Mouse (Mus musculus) kidney, adult 8-10 months (tissue): ENCODE data around the gene Runx1.
A peak's percentile ranks its signal among the peaks of the same experiment; 100 is the strongest.

Experiments used
- DNase-seq, 2 experiments: peaks; one replicate each; pipeline ENCODE4 v3.0.0; 2022

The Runx1 gene

DNA sequence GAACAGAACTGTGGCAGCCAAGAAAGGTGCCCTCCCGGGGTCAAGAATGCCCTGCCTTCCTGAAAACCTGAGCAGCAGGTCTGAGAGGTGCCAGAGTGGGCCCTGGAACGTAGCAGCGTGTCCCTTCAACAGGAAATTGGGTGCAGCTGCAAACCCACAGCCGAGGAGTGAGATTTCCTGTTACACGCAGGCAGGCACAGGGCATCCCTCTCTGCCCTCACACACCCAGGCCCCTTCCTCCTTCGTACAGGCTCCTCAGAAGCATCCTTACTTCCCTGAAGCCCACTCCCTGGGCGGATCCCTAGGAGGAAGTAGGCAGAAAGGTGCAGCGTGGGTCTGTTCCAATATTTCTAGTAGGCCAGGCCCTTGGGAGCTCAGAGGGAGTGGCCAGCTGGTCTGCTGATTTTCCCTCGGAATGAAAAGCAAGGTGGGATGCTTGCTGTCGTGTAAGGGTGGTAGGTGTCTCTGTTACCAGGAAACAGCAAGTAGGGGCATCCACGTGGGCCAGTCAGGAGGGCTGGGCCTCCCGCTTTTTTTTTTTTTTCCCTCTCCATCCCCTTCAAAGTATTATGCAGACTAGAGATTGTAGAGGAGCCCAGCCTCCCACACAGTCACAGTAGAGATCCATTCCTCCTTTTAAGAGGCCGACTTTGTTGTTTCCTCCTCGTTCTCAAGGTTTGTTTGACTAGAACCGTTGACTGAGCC, 181.1 kb downstream of the Runx1 start:
- no peak for DNase-seq

DNA sequence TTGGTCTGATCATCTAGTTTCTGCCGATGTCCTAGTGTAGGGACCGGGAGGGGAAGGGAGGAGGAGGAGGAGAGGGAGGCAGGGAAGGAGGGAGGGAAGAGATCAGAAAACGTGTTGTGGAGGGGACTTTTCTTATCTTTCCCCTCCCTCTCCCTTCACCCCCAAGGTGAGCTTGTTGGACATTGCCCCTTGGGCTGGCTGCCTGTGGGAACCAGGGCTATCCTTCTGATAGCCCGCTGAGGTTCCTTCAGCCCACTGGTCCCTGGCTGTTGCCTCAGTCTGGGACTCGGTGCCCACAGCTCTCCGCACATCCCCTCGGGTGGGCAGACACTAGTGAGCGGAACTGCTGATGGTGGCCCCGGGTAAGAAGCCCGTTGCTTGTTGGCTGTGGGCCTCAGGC, 181.6 kb downstream of the Runx1 start:
- no peak for DNase-seq

DNA sequence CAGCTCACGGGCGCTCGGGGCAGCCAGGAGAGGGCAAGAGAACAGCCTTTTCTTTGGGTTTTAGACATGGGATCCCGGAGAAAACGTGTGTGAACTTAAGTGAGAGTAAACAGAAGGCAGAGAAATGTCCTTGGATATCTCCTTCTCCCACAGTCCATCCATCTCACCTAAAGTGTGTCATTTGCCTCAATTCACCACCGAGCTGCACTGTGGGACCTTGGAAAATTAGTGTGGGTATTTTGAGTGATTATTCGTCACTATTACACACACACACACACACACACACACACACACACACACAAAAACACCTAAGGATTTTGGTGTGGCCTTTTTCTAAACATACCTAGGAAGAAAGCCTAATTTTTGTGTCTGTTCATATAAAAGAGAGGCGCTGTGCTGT, 183.7 kb downstream of the Runx1 start:
- DNase-seq = no peak

DNA sequence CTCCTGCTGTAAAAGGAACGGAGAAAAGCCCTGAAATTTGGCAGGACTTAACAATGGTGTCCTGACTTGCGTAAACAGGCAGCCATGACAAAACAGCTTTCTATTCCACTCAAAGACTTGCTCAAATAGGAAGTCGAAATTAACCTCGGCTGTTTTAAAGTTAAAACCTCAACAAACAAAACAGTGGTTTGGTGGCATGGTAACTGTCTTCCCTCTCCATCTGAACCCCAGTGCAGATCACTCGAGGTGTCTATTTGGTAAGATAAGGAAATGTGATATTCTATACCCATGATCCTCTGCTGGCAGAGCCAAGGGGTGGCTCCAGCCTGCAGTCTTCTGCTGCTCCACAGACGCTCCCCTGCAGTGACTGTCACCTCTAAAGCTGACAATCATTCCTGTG, 184.9 kb downstream of the Runx1 start:
- no peak for DNase-seq

DNA sequence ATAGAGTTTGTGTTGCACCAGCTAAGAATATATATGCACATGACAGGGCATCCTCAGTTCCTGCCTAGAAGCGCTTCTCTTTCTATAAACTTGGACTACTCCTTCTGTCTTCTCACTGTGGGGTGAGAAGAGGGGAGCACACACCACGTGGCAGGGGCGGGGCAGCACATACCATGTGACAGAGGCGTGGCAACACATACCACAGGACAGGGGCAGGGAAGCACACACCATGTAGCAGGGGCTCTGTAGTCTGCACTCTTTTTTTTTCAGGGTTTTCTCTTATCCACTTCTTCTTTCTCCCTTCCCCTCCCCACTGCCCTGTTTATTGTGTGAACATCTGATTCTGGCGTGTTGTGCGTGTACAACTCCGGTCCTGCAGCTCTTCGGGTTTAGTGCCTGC, 186.9 kb downstream of the Runx1 start:
- DNase-seq = no peak

DNA sequence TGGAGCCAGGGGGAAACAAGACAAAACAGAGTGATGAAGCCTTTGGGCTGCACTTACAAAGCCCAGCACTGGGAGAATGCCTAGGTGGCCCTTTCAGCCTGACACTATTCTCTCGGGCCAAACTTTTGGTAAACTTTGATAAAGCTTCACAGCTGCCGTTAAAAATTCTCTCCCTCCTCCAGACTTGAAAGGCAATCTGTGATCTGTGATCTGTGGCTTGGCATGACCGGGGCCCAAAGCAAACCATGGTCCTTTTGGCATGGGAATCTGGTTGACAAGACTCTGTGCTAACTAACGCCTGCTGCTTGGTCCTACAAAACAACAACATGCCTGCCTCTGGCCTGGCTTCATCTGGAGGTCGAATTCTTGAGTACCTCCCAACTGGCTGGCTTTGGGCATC, 188.9 kb downstream of the Runx1 start:
- DNase-seq = no peak

DNA sequence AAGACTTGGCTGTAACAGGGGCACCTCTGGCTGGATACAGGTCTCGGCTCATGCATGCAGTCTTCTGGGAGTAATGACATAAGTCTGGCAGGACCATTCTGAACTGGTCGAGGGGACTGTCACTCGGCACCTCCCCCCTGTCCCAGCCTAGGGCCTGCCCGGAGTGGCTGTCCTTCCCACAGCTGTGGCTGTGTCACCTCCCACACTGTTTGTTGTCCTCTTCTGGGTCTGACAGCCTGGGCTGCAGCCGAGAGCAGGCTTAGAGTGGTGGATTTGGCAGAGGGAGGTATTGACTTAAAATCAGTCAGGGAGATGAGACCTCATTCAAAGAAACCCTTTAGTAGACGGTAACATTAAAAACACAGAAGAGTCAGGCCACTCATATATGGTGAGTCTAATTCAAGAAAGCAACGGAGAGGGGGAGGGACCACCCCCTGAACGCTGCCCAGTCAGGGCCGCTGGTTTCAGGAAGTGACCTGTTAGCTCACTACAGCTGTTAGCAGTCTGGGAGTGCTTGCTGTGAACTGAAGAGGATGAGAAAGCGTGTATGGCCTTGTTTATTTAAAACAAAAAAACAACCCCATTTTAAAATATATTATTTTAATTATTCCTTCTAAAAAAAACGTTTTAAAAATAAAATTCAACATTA, 193.7 kb downstream of the Runx1 start:
- no peak for DNase-seq

DNA sequence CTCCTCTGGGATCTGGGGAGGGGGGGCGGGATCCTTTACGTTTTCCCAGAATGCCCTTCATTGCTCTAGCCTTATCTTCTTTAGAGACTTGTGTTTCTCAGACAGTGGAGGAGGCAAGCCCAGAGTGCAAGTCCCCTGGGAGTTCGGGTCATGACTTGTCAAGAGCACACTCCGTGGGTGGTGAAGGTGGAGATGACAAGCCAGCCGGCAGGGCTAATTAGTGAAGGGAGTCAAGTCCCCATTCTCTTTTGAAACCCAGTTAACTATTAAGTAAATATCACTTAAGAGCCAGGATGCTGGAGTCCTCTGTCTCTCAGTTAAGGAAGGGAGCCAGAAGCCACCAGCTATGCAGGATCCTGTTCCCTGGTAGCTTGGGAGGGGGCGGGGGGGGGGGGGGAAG, 194.3 kb downstream of the Runx1 start:
- DNase-seq = no peak

DNA sequence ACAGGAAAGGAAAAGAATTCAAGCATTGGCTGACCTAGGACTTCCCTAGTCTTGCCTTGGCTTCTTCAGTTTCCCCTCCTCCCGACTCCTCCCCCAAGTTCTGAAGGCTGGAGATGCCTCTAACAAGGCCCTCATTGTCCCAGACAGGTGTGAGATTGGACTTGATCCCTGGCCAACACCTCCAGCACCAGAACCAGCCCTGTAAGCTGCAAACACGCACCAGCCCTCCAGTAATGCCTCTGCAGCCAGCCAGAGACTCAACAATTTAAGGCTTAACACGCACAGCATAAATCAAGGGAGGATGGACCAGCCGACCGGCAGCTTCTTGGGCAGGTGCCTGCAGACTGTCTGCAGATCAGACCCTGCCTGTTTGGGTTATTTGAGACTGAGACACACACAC, 195.0 kb downstream of the Runx1 start:
- no peak for DNase-seq

DNA sequence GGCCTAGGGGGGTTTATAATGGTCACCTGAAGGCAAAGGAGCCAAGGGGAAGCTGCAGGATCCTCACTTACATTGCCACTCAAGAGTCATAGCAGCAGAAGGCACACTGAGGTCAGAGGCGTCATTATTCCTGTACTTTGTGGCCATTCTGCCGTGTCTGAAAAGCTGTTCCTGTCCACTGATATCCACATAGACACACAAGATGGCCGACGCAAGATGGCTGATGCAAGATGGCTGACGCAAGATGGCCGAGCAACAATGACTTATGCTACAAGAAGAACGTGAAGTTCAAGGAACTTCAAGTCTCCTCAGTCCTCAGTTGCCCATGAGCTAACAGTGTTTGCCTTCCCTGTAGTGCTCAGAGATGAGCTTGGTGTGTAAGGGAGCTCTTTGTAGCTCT, 196.1 kb downstream of the Runx1 start:
- no peak for DNase-seq

DNA sequence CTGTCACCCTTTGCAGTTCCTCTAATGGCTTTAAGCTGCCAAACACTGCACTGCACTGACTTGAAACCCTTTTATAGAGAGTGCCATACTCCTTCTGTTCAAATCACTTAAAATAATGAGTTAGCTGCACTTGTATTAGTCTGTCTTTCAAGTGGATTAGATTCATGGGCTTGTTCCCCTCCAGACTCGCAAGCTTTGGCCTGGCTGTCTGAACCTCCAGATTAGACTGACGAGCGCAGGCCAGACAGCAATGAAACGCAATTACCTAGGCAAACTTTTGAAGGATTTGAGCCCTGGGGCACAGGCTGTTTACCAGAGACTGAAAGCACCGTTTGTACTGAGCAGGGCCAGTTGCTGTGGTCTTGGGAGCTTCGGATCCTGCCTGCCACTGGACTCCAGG, 198.7 kb downstream of the Runx1 start:
- DNase-seq = no peak

DNA sequence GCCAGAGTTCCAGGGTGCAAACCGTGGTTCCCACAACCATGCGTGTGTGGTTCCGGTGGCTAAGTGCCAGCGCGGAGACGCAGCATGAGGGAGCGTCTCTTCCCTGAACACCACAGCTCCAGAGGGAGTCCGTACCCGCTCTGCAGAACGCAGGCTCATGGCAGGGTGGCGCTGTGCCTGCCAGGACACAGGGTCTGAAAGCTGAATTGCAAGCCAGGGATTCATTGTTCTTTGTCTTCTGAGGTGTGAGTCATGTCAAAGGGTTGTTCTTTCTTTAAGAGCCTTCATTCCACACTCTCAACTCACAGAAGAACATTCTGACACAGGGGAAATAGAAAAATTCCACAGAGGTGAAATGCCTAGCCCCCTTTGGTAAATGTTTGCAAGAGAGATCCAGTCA, 202.0 kb downstream of the Runx1 start:
- DNase-seq = no peak

DNA sequence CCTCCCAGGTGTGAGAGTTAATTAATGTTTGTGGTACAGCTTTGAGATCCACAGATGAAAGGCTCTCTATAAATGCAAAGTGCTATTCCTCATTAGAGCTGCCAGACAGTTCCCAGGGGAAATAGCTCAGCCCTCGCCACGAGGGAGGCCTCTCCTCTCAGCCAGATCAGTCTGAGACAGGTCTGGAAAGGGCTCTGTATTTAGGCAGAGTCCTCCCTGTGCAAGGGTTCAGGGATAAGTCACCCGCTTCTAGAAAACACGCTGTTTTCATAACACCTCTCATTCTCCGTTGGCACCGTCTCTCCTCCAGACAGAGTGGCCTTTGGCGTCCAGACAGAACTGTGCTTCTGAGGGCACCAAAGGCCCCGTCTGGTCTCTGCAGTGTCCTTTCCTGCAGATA, 204.1 kb downstream of the Runx1 start:
- no peak for DNase-seq

DNA sequence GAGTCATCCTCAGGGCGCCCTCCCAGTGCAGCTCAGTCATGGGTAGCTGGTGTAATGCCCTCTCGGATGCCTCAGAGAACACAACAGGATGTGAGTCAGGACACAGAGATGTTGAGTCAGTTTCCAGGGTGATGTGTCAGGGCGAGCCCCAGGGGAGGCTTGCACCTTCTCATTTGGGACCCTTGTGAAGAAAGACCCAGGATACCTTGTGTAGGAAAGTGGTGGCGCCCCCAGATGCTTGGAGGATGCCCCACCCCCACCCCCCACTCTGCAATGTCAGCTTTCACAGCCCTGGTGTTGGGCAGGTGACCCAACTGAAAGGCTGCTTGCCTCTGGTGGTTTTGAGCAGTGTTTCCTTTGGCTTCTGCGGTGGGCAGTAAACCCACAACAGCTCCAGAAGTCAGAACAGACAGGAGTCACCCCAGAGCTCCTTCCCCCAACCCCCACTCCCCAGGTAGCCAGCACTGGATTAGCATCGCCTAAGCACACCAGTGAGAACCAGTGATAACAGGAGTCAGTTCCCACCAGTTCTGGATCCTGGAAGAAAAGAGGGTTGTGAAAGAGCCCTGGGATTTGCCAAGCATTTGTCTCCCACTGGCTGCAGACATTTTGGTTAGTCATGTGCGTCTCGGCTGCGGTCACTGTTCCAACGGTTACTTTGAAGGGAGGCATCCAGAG, 205.0 kb downstream of the Runx1 start:
- no peak for DNase-seq

DNA sequence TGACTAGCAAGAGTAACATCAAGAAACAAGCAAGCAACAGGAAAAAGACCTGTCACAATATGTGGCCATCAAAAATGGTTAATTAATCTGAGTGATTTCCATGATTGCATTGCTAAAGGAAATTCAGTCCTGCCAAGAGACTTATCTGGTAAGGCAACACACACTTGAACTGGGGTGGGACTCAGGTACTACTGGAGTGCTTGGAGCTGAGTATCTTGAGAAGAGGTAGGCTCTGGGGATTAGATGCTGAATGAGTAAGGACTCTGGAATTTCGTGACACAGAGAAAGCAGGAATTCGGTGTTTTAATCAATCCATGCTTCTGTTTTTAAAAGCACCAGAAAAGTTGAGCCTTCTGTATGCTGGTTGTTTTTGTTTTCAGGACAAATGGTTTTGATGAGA, 209.1 kb downstream of the Runx1 start:
- no peak for DNase-seq

DNA sequence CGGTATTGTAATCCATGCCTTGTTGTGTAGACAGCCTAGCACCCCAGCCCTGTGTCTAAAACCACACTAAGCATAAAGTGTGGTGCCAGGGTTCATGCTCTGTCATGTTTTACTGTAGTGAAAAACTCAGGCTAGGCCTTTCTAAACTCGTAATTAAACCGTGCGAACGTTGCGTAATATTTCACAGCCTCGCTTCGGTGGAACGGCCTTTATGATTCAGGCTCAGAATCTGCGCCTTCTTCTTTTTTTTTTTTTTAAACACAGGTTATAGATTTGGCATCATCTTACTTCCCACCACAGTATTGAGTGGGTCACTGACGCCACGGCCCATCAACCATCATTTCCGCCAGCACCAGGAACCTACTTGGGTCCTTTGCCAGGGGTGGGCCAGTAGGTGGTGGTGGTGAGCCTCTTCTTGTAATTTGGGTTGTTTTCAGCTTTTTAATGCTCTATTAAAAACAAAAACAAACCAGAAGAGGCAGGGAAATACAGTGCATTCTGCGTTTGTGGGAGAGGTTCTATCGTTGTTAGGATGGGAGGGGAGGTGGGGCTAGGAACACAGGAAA, 210.6 kb downstream of the Runx1 start:
- no peak for DNase-seq

DNA sequence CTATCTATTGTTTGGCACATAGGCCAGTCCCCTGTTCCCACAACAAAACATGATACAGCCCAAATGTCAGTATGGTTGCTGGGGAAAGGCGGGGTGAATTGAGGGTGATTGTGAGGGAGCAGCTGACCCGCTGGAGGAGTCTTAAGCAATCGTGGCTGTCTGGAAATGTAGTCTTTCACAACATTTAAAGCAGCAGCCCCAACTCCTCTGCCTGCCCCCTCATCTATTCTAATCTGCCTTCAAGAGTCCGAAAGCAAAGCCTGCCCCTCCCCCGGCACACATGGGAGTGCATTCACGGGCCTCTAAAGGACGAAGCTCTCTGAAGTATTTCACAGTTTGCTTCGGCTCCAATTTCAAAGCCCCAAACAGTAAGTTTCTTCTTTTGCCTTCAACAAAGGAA, 213.4 kb downstream of the Runx1 start:
- DNase-seq = no peak

DNA sequence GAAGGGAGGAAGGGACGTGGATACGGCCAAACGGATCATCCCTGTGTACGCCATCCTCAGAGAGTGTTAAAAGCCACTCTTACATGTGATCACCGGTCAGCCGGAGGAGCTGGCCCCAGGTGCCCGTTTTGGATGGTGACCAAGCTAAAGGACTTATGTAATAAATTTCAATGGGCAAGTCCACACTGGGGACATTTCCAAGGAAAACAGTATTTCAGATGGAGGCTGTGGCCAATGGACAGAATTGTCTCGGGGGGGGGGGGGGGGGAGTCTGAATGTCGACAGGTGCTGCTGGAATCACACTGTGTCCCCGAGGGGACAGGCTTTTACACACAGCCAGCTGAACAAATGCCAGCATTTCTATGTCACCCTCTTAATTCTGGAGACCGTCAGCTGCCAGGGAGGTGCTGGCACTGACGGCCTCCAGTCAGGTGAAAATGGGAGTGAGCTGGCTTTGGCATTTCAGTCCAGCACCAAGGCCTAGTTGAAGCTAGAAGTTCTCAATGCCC, 214.3 kb downstream of the Runx1 start:
- peak; percentile 29 to 73 for DNase-seq

DNA sequence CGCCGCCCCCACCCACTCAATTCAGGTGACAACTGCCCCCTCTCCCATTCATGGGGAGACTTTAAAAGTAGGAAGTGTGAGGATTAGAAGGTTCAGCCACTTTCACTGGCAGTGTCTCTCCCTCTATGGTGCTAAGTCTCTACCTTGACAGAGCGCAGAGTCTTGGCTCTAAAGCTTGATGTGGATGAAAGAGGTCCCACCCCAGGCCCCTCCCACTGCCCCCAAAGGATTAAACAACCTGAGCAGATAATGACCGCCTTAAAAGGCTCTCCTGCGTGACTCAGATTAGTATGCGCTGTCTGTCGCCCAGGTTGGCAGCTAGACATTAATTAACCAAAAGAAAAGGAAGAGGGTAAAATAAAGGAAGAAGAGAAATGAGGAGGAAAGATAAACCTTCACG, 215.5 kb downstream of the Runx1 start:
- no peak for DNase-seq

DNA sequence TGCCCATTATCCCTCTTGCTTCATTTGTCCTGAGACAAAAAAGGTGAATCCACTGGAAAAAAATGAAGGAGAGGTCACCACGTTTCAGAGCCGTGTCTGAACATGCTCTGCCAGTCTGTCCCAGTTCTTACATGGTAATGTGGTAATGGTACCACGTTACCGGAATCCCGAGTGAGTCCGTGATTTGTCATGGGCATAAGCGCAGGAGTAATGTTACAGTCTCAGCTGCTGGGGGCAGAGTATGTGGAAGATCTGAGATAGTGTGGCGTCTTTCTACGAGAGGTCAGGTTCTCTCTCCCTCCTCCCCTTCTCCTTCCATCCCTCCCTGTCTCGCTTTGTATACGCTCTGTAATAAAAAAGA, 216.3 kb downstream of the Runx1 start:
- DNase-seq = no peak

DNA sequence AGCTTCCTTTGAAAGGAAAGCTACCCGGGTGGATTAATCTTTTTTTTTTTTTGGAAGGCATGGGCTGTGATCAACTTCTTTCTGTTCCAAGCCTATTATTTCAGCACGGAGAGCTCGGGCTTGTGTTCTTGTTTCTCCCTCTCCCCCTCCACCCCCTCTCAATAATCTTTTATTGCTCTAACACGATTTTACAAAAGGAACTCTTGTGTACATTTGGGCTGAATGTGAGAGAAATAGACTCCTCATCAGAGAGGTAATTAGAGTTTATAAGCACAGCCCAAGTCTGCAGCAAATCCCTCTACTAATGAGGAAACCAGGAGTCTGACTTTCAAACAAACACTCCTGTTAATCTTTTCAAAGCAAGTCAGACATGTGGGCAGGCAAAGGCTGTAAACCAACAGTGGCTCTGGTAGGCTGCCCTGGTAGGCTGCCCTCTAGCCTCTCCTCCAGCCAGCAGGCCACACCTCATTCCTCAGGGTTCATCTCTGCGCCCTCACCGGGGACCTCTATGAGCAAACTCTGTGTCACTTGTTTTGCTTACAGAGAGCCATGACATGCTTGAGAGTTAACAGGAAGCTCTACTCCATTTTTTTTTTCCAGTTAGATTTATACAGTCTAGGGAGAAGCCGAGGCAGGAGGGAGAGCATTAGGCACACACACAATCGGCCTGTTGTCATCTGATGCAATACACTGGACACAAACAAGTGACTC, 216.8 kb downstream of the Runx1 start:
- DNase-seq = peak; percentile 44 to 54

DNA sequence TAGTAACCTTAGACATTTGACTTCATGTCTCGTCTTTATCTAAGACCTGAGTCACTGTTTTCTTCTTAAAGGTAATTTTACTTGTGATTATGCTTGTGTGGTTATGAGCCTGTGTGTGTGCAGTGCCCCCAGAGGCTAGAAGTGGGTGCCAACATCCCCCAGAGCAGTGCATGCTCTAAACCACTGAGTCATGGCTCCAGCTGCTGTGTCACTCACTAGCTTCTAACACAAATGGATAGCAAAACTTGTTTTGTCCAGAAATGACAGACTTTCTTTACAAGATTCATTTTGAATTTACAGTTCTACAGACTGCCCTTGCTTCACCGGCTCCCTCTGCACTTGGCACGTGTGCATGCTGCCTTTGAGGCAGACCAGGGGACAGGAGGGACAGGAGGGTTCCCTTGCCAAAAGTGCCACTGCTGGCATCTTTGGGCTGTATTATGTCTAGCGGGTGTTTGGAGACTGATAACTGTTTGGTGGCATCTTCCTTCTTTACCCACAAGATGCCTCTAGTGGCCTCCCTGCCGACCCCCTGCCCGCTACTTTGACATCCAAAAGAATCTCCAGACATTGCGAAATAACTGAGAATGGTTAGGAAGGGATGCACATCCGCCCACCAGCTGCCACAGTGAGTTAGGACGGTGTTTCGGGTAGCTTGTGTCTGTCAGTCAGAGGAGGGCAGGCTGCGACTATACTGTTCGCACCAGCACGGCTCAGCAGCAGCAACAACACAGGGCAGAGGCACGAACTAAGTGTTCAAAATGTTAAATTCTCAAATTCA, 217.6 kb downstream of the Runx1 start:
- no peak for DNase-seq
